Mouse (Mus musculus) MEL (cell line): ENCODE measurements around the gene Cdc7.

Source experiments
- BHLHE40 ChIP-seq: IDR thresholded peaks from 2 replicates; pipeline ENCODE4 v1.6.1; 2012; ENCODE audit warnings: low read depth, mild to moderate bottlenecking, inconsistent platforms, low read length, improper control_type of control experiment, borderline replicate concordance
- CHD2 ChIP-seq: IDR thresholded peaks from 2 replicates; pipeline ENCODE4 v1.6.1; 2011; ENCODE audit warnings: low read length, improper control_type of control experiment
- CTCF ChIP-seq, 3 experiments: IDR thresholded peaks in 2 of 3; conservative IDR thresholded peaks in 1 of 3; 2 replicates each; pipeline ENCODE4 v1.5.1; 2011 to 2012; ENCODE audit warnings: low read length in 3 of 3, low read depth in 2 of 3, mild to moderate bottlenecking in 2 of 3, improper control_type of control experiment in 1 of 3, inconsistent platforms in 1 of 3, mixed read lengths in 1 of 3, moderate library complexity in 1 of 3; ENCODE audit not compliant: control insufficient read depth in 1 of 3, insufficient read depth in 1 of 3, poor library complexity in 1 of 3, severe bottlenecking in 1 of 3
- EP300 ChIP-seq, 2 experiments: IDR thresholded peaks; 2 replicates each; pipeline ENCODE4 v1.6.1; 2011; ENCODE audit warnings: improper control_type of control experiment in 2 of 2, low read length in 2 of 2, low read depth in 1 of 2, mild to moderate bottlenecking in 1 of 2
- ETS1 ChIP-seq: IDR thresholded peaks from 2 replicates; pipeline ENCODE4 v1.6.1; 2012; ENCODE audit warnings: low read depth, mild to moderate bottlenecking, inconsistent platforms, low read length, improper control_type of control experiment, moderate library complexity
- GATA1 ChIP-seq: IDR thresholded peaks from 2 replicates; pipeline ENCODE4 v1.6.1; 2011; ENCODE audit warnings: low read depth, low read length, improper control_type of control experiment
- MYB ChIP-seq: IDR thresholded peaks from 2 replicates; pipeline ENCODE4 v1.6.1; 2011; ENCODE audit warnings: mild to moderate bottlenecking, low read depth, low read length, improper control_type of control experiment
- POLR2A ChIP-seq, 2 experiments: IDR thresholded peaks; 2 replicates each; pipeline ENCODE4 v1.6.1; 2011 to 2012; ENCODE audit warnings: low read length in 2 of 2, mild to moderate bottlenecking in 2 of 2, control low read depth in 1 of 2, improper control_type of control experiment in 1 of 2, low read depth in 1 of 2, moderate library complexity in 1 of 2; ENCODE audit not compliant: control insufficient read depth in 1 of 2, insufficient read depth in 1 of 2, poor library complexity in 1 of 2
- RAD21 ChIP-seq: IDR thresholded peaks from 2 replicates; pipeline ENCODE4 v1.6.1; 2011; ENCODE audit warnings: mild to moderate bottlenecking, low read depth, low read length, improper control_type of control experiment
- SMC3 ChIP-seq: IDR thresholded peaks from 2 replicates; pipeline ENCODE4 v1.6.1; 2011; ENCODE audit warnings: low read depth, low read length, improper control_type of control experiment
- USF1 ChIP-seq: IDR thresholded peaks from 2 replicates; pipeline ENCODE4 v1.6.1; 2014; ENCODE audit warnings: low read depth, mild to moderate bottlenecking, inconsistent platforms, low read length, improper control_type of control experiment, moderate library complexity
- ZKSCAN1 ChIP-seq: IDR thresholded peaks from 2 replicates; pipeline ENCODE4 v1.6.1; 2012; ENCODE audit warnings: low read depth, mild to moderate bottlenecking, inconsistent platforms, low read length, improper control_type of control experiment, moderate library complexity
- ZMIZ1 ChIP-seq: IDR thresholded peaks from 2 replicates; pipeline ENCODE4 v1.6.1; 2012; ENCODE audit warnings: low read depth, mild to moderate bottlenecking, inconsistent platforms, low read length, improper control_type of control experiment, moderate library complexity
- ZNF384 ChIP-seq: IDR thresholded peaks from 2 replicates; pipeline ENCODE4 v1.6.1; 2012; ENCODE audit warnings: low read depth, mild to moderate bottlenecking, inconsistent platforms, low read length, improper control_type of control experiment

- no peak for TF ChIP-seq POLR2A (IDR thresholded peaks at IDR 0.05; ENCODE audit: control insufficient read depth in 1 of 2, insufficient read depth in 1 of 2, low read depth in 1 of 2, low read length in 2 of 2, poor library complexity in 1 of 2)
- TF ChIP-seq ETS1 = no peak
- TF ChIP-seq RAD21 = no peak
- no peak for TF ChIP-seq EP300 (IDR thresholded peaks at IDR 0.05; ENCODE audit: low read depth in 1 of 2, low read length in 2 of 2)
- TF ChIP-seq CTCF (IDR thresholded peaks at IDR 0.05 in 2 of 3, conservative IDR thresholded peaks at IDR 0.05 in 1 of 3; ENCODE audit: control insufficient read depth in 1 of 3, insufficient read depth in 1 of 3, low read depth in 2 of 3, low read length in 3 of 3, poor library complexity in 1 of 3, severe bottlenecking in 1 of 3) = no peak
- TF ChIP-seq SMC3 = no peak
- no peak for TF ChIP-seq MYB
- TF ChIP-seq USF1 = no peak
- no peak for TF ChIP-seq ZKSCAN1
- TF ChIP-seq CHD2 = no peak
- no peak for TF ChIP-seq ZNF384
- TF ChIP-seq BHLHE40 = no peak
- TF ChIP-seq GATA1 = no peak
- no peak for TF ChIP-seq ZMIZ1
These were observed 3.5 kb downstream of the Cdc7 start for GRCm38 (mm10) chr5:106967578-106967977.
